Mouse (Mus musculus) mesoderm, embryonic 11.5 days (tissue): ENCODE measurements at regions not wholly inside any gene's neighbourhood (a gene's known extent, or its start where the extent isn't known, plus 50 kb on each side); places are given as distances from the start of the nearest gene placed in this dataset.
A peak's percentile ranks its signal among the peaks of the same experiment; 100 is the strongest.
"Not testable (repeated sequence)": the region's sequence is repeated elsewhere in the genome, so short reads cannot be mapped to it uniquely, and the experiment has no call there.

ENCODE experiments used
- DNase-seq: peaks from one replicate; pipeline ENCODE4 v3.0.0-alpha.2; 2012; ENCODE audit warnings: low read depth, low spot score

GRCm38 (mm10) chr8:126778131-126778530, 167.5 kb downstream of the Tomm20 start:
- DNase-seq = no peak

GRCm38 (mm10) chr8:126776605-126777469, 168.8 kb downstream of the Tomm20 start:
- DNase-seq = no peak

GRCm38 (mm10) chr8:126775334-126775733, 170.3 kb downstream of the Tomm20 start:
- no peak for DNase-seq

- DNase-seq = no peak
Observed at GRCm38 (mm10) chr8:126774816-126775215, 170.8 kb downstream of the Tomm20 start.

- peak; percentile 15 for DNase-seq
Observed at GRCm38 (mm10) chr8:126772748-126773147, 172.9 kb downstream of the Tomm20 start.

- no peak for DNase-seq
Observed at GRCm38 (mm10) chr8:126772194-126772593, 173.4 kb downstream of the Tomm20 start.

- DNase-seq = not testable (repeated sequence)
Observed at GRCm38 (mm10) chr8:126770374-126770773, 175.3 kb downstream of the Tomm20 start.

GRCm38 (mm10) chr8:126768142-126768541, 174.4 kb upstream of the Irf2bp2 start:
- DNase-seq = no peak

GRCm38 (mm10) chr8:126767341-126767740, 173.6 kb upstream of the Irf2bp2 start:
- DNase-seq = no peak

- no peak for DNase-seq
Observed at GRCm38 (mm10) chr8:126765693-126766238, 172.0 kb upstream of the Irf2bp2 start.

- no peak for DNase-seq
Observed at GRCm38 (mm10) chr8:126763600-126763999, 169.8 kb upstream of the Irf2bp2 start.

GRCm38 (mm10) chr8:126759711-126760110, 165.9 kb upstream of the Irf2bp2 start:
- no peak for DNase-seq

GRCm38 (mm10) chr8:126758951-126759350, 165.2 kb upstream of the Irf2bp2 start:
- DNase-seq = no peak

- no peak for DNase-seq
Observed at GRCm38 (mm10) chr8:126757951-126758757, 164.4 kb upstream of the Irf2bp2 start.

GRCm38 (mm10) chr8:126756300-126757097, 162.7 kb upstream of the Irf2bp2 start:
- no peak for DNase-seq

- DNase-seq = no peak
Observed at GRCm38 (mm10) chr8:126755669-126756068, 161.9 kb upstream of the Irf2bp2 start.

- DNase-seq = no peak
Observed at GRCm38 (mm10) chr8:126754361-126754809, 160.6 kb upstream of the Irf2bp2 start.

GRCm38 (mm10) chr8:126753059-126753855, 159.5 kb upstream of the Irf2bp2 start:
- DNase-seq = no peak

- DNase-seq = no peak
Observed at GRCm38 (mm10) chr8:126751416-126752140, 157.8 kb upstream of the Irf2bp2 start.
